Mouse (Mus musculus) bone marrow, adult 2 months (tissue): ENCODE data around the gene Fbxo27. TPM values are rescaled to one million over a fixed set of nuclear protein-coding genes. Genes with fewer than 3 reads are reported as not detected.

Experiments
- H3K27ac ChIP-seq: fragments of 200-500 bp; 2 replicates; pipeline ENCODE4 v1.5.1; 2012; ENCODE audit warnings: low read depth, mild to moderate bottlenecking, control low read depth, inconsistent platforms, low read length; ENCODE audit not compliant: control insufficient read depth, poor library complexity, insufficient read depth
- H3K4me1 ChIP-seq: fragments of 200-500 bp; 2 replicates; pipeline ENCODE4 v1.6.1; 2011; ENCODE audit warnings: low read length; ENCODE audit not compliant: control insufficient read depth, insufficient read depth
- H3K4me3 ChIP-seq: fragments of 200-500 bp; replicated peaks from 2 replicates; pipeline ENCODE3; 2011; ENCODE audit warnings: mild to moderate bottlenecking, low read depth, low read length, control low read depth; ENCODE audit not compliant: control insufficient read depth
- CTCF ChIP-seq: fragments of 200-500 bp; IDR thresholded peaks from 2 replicates; pipeline ENCODE4 v1.5.1; 2011; ENCODE audit warnings: low read length, control low read depth; ENCODE audit not compliant: control insufficient read depth, insufficient read depth
- POLR2A ChIP-seq: fragments of 200-500 bp; IDR thresholded peaks from 2 replicates; pipeline ENCODE4 v1.6.1; 2011; ENCODE audit warnings: low read depth, mild to moderate bottlenecking, control low read depth, low read length, borderline replicate concordance; ENCODE audit not compliant: control insufficient read depth
- WGBS: fragments of 180-500 bp; shearing (Covaris S2); methylation state at CpG from one replicate; pipeline ENCODE4 v1.1.7; 2018; 5-methylcytosine and 5-hydroxymethylcytosine counted together
- polyA plus RNA-seq: library from polyadenylated mRNA; stranded (reverse); fragments of >200 nt; gene quantifications from 2 replicates; pipeline ENCODE4 v1.2.4, GENCODE M21; 2011; ENCODE audit warnings: low replicate concordance; ENCODE audit not compliant: missing spikeins, insufficient read depth, insufficient read length

Fbxo27 gene
- polyA plus RNA-seq, 1 experiment = 1.5 TPM

GRCm38 (mm10) chr7:28741709-28742438, 49.2 kb downstream of the Fbxo27 start, which contains the start of the genes Mrps12 and Sars2:
TSS of gene Mrps12 (minus strand) at chr7:28741820.
TSS of gene Sars2 (plus strand) at chr7:28741992.
- WGBS = under 1% methylated on average over 39 of the region's 39 CpGs
- peak within 1 kb of the TSS; percentile 88 for H3K27ac ChIP-seq
- TF ChIP-seq POLR2A = peak; percentile 60; the same call in 1 of the 2 replicates
- peak; percentile 83 for TF ChIP-seq CTCF
- no peaks in the 10 kb centered on the region; the same call in 1 of the 2 replicates for H3K4me1 ChIP-seq
- H3K4me3 ChIP-seq = peak within 1 kb of the TSS; percentile 97

Other genes starting within 250 kb of the Fbxo27 start
- gene Lrfn1, start 240.9 kb upstream of the Fbxo27 start, polyA plus RNA-seq = 2.6 TPM in 1 of 2 replicates, not detected in the other
- not detected in 2 replicates for gene Ifnl2, start 182.4 kb upstream of the Fbxo27 start, polyA plus RNA-seq
- gene Ifnl3, start 170.0 kb upstream of the Fbxo27 start, polyA plus RNA-seq = not detected in 2 replicates
- gene Sycn, start 152.0 kb upstream of the Fbxo27 start, polyA plus RNA-seq = not detected in 2 replicates
- not detected in 2 replicates for gene Nccrp1, start 145.6 kb upstream of the Fbxo27 start, polyA plus RNA-seq
- gene Samd4b, start 94.7 kb upstream of the Fbxo27 start, polyA plus RNA-seq = 5.4 and 25.2 TPM in 2 replicates
- 6.1 and 13.6 TPM in 2 replicates for gene Pak4, start 94.7 kb upstream of the Fbxo27 start, polyA plus RNA-seq
- not detected in 2 replicates for gene Acp7, start 61.5 kb upstream of the Fbxo27 start, polyA plus RNA-seq
- gene Fbxo17, start 24.0 kb downstream of the Fbxo27 start, polyA plus RNA-seq = 1.4 and 3.3 TPM in 2 replicates
- gene Mrps12, start 49.0 kb downstream of the Fbxo27 start, polyA plus RNA-seq = 46.5 and 85.1 TPM in 2 replicates
- 7.3 and 11.9 TPM in 2 replicates for gene Sars2, start 49.1 kb downstream of the Fbxo27 start, polyA plus RNA-seq
- gene Ccer2, start 63.3 kb downstream of the Fbxo27 start, polyA plus RNA-seq = not detected in 2 replicates
- gene Sirt2, start 73.9 kb downstream of the Fbxo27 start, polyA plus RNA-seq = 18.7 and 28.3 TPM in 2 replicates
- gene Nfkbib, start 74.7 kb downstream of the Fbxo27 start, polyA plus RNA-seq = 7.9 and 12.1 TPM in 2 replicates
- gene Rinl, start 96.1 kb downstream of the Fbxo27 start, polyA plus RNA-seq = 29.1 and 94.3 TPM in 2 replicates
- 274 and 541 TPM in 2 replicates for gene Hnrnpl, start 115.7 kb downstream of the Fbxo27 start, polyA plus RNA-seq
- gene Ech1, start 132.4 kb downstream of the Fbxo27 start, polyA plus RNA-seq = 64.4 and 98.5 TPM in 2 replicates
- 31.4 and 67.1 TPM in 2 replicates for gene Lgals4, start 141.0 kb downstream of the Fbxo27 start, polyA plus RNA-seq
- not detected in 2 replicates for gene Lgals7, start 171.0 kb downstream of the Fbxo27 start, polyA plus RNA-seq
- gene Capn12, start 188.6 kb downstream of the Fbxo27 start, polyA plus RNA-seq = not detected in 2 replicates